Mouse (Mus musculus): ENCODE results near the gene Ptar1. TPM values are rescaled to one million over a fixed set of nuclear protein-coding genes. Genes with fewer than 3 reads are reported as not detected.

Ptar1 gene
- polyA plus RNA-seq, 1 experiment from 2014 or later = 15.1 TPM

Other genes starting within 250 kb of the Ptar1 start
- 1.1 and 1.5 TPM in 2 replicates for gene Mamdc2, start 239.0 kb upstream of the Ptar1 start, polyA plus RNA-seq (2014; fragmentation: Nextera tagmentation; extraction: Ambion mirVana)
- gene 1700028P14Rik, start 34.6 kb upstream of the Ptar1 start, polyA plus RNA-seq (2014; fragmentation: Nextera tagmentation; extraction: Ambion mirVana) = 1.2 and 2.0 TPM in 2 replicates
- 2.6 TPM in 2 replicates for gene Apba1, start 71.5 kb downstream of the Ptar1 start, polyA plus RNA-seq (2014; fragmentation: Nextera tagmentation; extraction: Ambion mirVana)

Measured in hindbrain, embryonic 11.5 days (tissue).